Mouse (Mus musculus) forebrain, embryonic 15.5 days (tissue): Measurements from ENCODE around the gene Gm13090. TPM values are rescaled to one million over a fixed set of nuclear protein-coding genes. Genes with fewer than 3 reads are reported as not detected.

Experiments used
- ATAC-seq: fragments of 200-750 bp; cut with Nextera tagmentation; replicated peaks from 2 replicates; pipeline ENCODE4 v1.8.0; 2017; ENCODE audit warnings: mild to moderate bottlenecking, moderate TSS enrichment, moderate library complexity
- H3K27ac ChIP-seq: fragments of 300-500 bp; sonication (generic); replicated peaks from 2 replicates; pipeline ENCODE4 v1.5.1; 2015; ENCODE audit warnings: mild to moderate bottlenecking, inconsistent platforms
- H3K27me3 ChIP-seq: fragments of 300-500 bp; sonication (generic); 2 replicates; pipeline ENCODE4 v1.6.1; 2015; ENCODE audit warnings: inconsistent platforms
- H3K36me3 ChIP-seq: fragments of 300-500 bp; sonication (generic); 2 replicates; pipeline ENCODE4 v1.6.1; 2015; ENCODE audit warnings: mild to moderate bottlenecking, inconsistent platforms
- H3K4me1 ChIP-seq: fragments of 300-500 bp; sonication (generic); 2 replicates; pipeline ENCODE4 v1.6.1; 2015; ENCODE audit warnings: inconsistent platforms
- H3K4me2 ChIP-seq: fragments of 300-500 bp; sonication (generic); replicated peaks from 2 replicates; pipeline ENCODE4 v1.6.1; 2015; ENCODE audit warnings: mild to moderate bottlenecking, inconsistent platforms
- H3K4me3 ChIP-seq: fragments of 300-500 bp; sonication (generic); 2 replicates; pipeline ENCODE4 v1.5.1; 2015; ENCODE audit warnings: mild to moderate bottlenecking, inconsistent platforms
- H3K9ac ChIP-seq: fragments of 300-500 bp; sonication (generic); replicated peaks from 2 replicates; pipeline ENCODE4 v1.6.1; 2015; ENCODE audit warnings: mild to moderate bottlenecking, inconsistent platforms
- H3K9me3 ChIP-seq: fragments of 300-500 bp; sonication (generic); 2 replicates; pipeline ENCODE4 v1.6.1; 2016; ENCODE audit warnings: inconsistent platforms
- WGBS: fragments of 180-500 bp; shearing (Covaris S2); methylation state at CpG from one replicate; pipeline ENCODE4 v1.1.7; 2015; ENCODE audit warnings: mixed read lengths; 5-methylcytosine and 5-hydroxymethylcytosine counted together
- polyA plus RNA-seq: library from polyadenylated mRNA; unstranded; fragments of >200 nt; fragmentation: Nextera tagmentation; extraction: Ambion mirVana; gene quantifications from 2 replicates; pipeline ENCODE4 v1.2.1, GENCODE M21; 2015

The Gm13090 gene
- polyA plus RNA-seq, 1 experiment from 2014 or later: 0.24 TPM

DNA sequence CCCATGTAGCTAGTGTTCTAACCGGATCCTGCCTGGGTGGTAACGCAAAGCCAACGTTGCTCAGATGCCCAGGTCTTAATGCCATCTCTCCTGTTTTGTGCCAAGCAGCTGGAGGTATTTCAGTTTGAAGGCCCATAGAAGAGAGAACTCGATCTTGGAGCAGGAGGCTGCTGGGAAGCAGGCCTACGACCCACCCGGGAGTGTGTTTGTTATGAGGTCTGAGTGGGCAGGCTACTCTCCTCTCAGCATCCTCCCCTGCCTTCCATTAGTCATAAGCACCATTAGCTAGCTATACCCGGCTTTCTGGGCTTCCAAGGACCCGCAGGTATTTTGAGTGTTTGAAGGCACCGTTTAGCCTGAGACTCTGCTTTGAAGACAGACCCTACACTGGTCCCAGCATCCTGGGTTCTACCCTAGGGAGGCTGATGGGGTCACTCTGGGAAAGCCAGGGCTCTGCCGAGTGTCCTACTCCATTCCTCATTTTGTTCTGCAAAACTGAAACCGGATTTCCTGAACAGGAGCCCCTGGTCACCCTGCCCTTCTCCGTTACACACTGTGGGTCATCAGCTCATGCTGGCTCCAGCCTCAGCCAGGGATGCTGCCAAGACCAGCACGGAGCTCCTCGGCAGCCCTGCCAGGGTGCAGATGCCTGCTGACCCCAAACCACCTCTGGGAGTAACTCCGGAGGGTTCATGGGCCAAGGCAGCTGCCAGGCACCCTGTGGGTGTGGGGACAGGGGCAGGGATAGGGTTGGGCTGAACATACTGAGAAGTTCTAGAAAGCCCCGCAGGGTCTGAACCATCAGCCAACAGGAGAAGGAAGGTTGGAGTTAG, 40.6 kb downstream of the Gm13090 start:
- Histone ChIP-seq H3K27me3 (no peaks in the 10 kb centered on the region), H3K4me1 (peaks cover 54% of the 10 kb centered on the region), H3K27ac (peak overlapping the region; percentile 100), H3K36me3 (no peaks in the 10 kb centered on the region), H3K9ac (peak overlapping the region; percentile 86), H3K4me2 (peak overlapping the region; percentile 72), H3K4me3 (peak overlapping the region; percentile 64), H3K9me3 (no peaks in the 10 kb centered on the region)
- ATAC-seq: no peak
- 60% methylated on average over 16 of the region's 16 CpGs for WGBS

DNA sequence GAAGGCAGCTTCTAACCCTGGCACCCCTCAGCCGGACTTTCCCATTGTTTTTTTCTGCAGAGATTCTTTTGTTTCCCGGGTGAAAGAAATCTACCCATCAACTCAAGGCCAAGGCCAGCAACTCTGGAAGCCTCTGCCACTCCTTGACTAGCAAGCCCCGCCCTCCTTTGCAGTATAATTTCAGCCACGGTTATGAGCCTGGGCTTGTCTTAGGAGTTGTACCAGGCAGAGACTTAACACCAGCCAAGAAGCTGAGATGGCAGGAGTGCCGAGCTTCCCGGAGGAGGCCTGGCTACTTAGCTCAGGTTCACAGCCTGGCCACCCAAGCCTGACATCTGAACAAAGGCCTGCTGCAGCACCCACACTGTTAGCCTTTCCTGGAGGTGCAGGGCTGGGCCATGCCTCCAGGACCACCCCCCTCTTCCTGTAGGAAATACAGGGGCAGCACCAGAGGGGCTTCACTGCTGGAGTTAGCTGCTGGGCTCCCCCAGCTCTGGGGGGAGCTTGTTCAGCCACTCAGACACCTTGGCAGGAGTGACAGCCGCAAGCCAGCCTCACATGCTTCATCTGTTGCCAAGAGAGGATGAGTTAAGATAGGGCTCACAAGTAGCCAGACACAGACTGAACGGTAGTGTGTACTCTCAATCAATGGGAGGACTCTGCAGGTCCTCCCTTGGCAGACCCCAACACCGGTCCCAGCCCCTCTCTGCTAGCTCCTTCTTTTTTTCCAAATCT, 41.6 kb downstream of the Gm13090 start:
- ATAC-seq: no peak
- Histone ChIP-seq H3K9me3 (no peaks in the 10 kb centered on the region), H3K4me1 (peaks cover 47% of the 10 kb centered on the region), H3K27me3 (no peaks in the 10 kb centered on the region), H3K4me2 (no peak overlapping the region), H3K36me3 (no peaks in the 10 kb centered on the region), H3K9ac (no peak overlapping the region), H3K4me3 (no peak overlapping the region), H3K27ac (peak overlapping the region; percentile 100)
- 48% methylated on average over 9 of the region's 9 CpGs for WGBS

DNA sequence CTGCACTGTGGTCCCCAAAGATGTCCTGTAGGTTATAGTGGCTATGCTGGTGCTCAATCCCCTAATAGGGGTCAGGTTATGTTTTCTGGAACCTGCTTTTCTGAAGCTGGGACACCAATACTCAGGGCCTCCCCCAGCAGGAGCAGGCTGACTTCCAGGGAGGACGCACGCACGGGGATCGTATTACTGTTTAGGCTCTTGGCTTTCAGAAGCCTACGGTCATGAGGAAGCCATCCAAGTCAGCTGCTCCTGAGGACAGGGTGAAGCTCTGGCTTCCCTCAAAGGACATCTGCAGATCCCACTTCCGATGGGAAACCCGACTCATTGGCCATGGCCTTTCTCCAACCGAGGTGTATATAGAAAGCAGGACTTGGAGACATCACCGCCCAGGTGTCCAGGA, 43.1 kb downstream of the Gm13090 start:
- no peak overlapping the region for H3K4me2 ChIP-seq
- H3K9me3 ChIP-seq: no peaks in the 10 kb centered on the region
- H3K36me3 ChIP-seq: no peaks in the 10 kb centered on the region
- 86% methylated on average over 9 of the region's 9 CpGs for WGBS
- H3K9ac ChIP-seq: no peak overlapping the region
- no peak for ATAC-seq
- H3K27ac ChIP-seq: no peak overlapping the region
- peaks cover 32% of the 10 kb centered on the region for H3K4me1 ChIP-seq
- no peak overlapping the region for H3K4me3 ChIP-seq
- no peaks in the 10 kb centered on the region for H3K27me3 ChIP-seq

DNA sequence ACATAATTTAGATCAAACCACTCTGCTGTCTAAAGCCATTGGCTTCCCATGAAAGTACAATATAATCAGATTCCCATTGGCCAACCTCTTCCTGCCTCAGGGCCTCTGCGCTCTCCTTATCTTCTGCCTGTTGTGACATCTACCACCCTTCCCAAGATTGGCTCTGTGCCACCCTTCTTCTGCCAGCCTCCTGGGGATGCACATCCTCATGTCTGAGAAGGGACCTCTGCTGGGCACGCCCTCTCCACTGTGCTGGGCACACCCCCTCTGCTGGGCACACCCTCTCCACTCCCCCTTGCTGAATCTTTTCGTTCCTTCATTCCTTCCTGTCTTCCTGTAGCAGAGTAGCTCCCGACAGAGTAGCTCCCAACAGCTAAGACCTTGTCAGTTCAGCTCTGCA, 44.4 kb downstream of the Gm13090 start:
- no peaks in the 10 kb centered on the region for H3K9me3 ChIP-seq
- no peaks in the 10 kb centered on the region for H3K27me3 ChIP-seq
- no peaks in the 10 kb centered on the region for H3K36me3 ChIP-seq
- peaks cover 36% of the 10 kb centered on the region for H3K4me1 ChIP-seq
- WGBS: 67% methylated on average over 4 of the region's 4 CpGs
- H3K4me2 ChIP-seq: no peak overlapping the region
- no peak overlapping the region for H3K27ac ChIP-seq
- ATAC-seq: no peak
- H3K4me3 ChIP-seq: no peak overlapping the region
- no peak overlapping the region for H3K9ac ChIP-seq

DNA sequence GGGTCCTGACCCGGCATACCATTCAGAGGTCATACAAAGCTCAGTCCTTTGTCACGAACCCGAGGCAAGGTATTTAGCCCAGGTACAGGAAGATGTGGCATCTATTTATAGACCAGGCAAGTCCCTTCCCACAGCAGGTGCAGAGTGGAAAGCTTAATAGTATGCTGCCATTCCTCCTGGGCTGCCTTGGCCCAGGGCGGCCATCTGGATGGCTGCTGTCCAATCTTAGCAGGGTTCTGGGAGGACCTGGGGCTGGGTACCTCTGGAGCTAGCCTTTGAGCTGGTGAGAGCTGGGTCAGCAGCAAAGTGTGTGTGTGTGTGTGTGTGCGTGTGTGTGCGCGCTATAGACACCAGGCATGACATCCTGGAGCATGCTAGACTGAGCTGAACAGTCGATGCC, 46.1 kb downstream of the Gm13090 start:
- Histone ChIP-seq H3K4me2 (no peak overlapping the region), H3K9ac (no peak overlapping the region), H3K36me3 (no peaks in the 10 kb centered on the region), H3K27me3 (no peaks in the 10 kb centered on the region), H3K9me3 (no peaks in the 10 kb centered on the region), H3K27ac (no peak overlapping the region), H3K4me1 (peaks cover 41% of the 10 kb centered on the region), H3K4me3 (no peak overlapping the region)
- no peak for ATAC-seq
- 84% methylated on average over 8 of the region's 8 CpGs for WGBS

DNA sequence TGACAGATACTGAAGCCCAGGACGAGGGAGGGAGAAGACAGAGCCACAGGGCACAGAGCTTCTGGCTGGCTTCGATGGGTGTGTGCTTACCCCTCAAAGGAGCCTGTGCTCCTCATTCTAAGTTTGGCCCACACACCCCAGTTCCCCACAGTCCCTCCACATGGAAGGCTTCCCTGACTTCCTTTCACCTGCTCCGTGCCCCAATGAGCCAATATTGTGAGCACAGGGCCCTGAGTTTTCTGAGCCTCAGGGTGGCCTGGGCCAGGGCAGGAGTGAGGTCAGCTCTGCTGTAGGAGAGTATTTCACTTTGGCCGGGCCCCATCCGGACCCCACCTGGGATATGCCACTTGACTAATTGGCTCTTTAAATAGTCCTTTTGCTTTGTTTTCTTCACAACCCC, 48.3 kb downstream of the Gm13090 start:
- 42% methylated on average over 5 of the region's 5 CpGs for WGBS
- Histone ChIP-seq H3K4me1 (peaks cover 44% of the 10 kb centered on the region), H3K4me3 (no peak overlapping the region), H3K4me2 (no peak overlapping the region), H3K9me3 (no peaks in the 10 kb centered on the region), H3K27me3 (no peaks in the 10 kb centered on the region), H3K9ac (no peak overlapping the region), H3K27ac (peak overlapping the region; percentile 95), H3K36me3 (no peaks in the 10 kb centered on the region)
- no peak for ATAC-seq

DNA sequence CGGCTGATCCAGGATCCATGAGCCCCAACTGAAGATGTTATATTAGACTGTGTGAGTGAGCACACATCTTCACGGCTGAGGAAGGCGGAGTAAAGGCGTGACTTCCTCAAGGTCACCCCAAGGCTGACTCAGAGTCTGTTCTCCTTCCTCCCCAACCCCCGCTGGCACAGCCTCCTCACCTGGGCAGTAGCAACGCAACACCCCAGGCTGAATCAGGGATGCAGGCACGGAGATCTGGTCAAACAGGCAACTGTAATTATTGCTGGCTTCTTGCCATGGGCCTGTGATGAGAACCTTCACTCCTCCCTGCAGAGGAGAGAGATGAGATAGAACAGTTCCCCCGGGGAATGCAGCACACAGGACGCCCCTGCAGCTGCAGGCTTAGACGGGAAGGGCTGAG, 48.8 kb downstream of the Gm13090 start:
- peak overlapping the region; percentile 14; the same call in 1 of the 2 replicates for H3K4me2 ChIP-seq
- ATAC-seq: no peak
- H3K27me3 ChIP-seq: no peaks in the 10 kb centered on the region
- peak overlapping the region; percentile 95 for H3K27ac ChIP-seq
- H3K4me1 ChIP-seq: peaks cover 44% of the 10 kb centered on the region
- H3K4me3 ChIP-seq: no peak overlapping the region
- no peaks in the 10 kb centered on the region for H3K9me3 ChIP-seq
- 23% methylated on average over 10 of the region's 10 CpGs for WGBS
- H3K36me3 ChIP-seq: no peaks in the 10 kb centered on the region
- H3K9ac ChIP-seq: 0 out of 2 replicates have a peak overlapping the region, but pooled peaks have one; percentile 18

DNA sequence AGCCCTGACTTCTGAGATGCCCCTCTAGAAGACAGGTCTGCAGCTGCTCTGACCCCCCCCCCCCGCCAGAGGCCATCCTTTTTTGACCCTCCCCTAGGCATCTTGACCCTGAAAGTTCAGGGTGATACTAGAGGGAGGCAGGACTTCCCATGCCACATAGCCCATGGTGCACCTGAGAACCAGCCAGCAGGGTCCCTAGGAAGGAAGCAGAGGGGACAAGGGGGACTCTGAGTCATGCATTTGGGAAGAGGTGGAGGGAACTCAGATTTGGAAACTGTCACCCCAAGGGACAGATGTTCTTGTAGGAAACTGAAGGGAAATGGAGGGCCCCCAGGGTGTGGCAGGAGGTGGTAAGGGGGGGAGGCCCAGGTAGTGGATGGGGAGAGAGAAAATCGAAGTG, 49.2 kb downstream of the Gm13090 start:
- 13% methylated on average over 2 of the region's 2 CpGs for WGBS
- H3K27ac ChIP-seq: peak overlapping the region; percentile 95
- peak overlapping the region; percentile 18 for H3K9ac ChIP-seq
- no peak overlapping the region; the same call in 1 of the 2 replicates for H3K4me3 ChIP-seq
- no peaks in the 10 kb centered on the region for H3K9me3 ChIP-seq
- H3K27me3 ChIP-seq: no peaks in the 10 kb centered on the region
- peaks cover 44% of the 10 kb centered on the region for H3K4me1 ChIP-seq
- no peaks in the 10 kb centered on the region for H3K36me3 ChIP-seq
- no peak for ATAC-seq
- H3K4me2 ChIP-seq: peak overlapping the region; percentile 63; the same call in 1 of the 2 replicates

DNA sequence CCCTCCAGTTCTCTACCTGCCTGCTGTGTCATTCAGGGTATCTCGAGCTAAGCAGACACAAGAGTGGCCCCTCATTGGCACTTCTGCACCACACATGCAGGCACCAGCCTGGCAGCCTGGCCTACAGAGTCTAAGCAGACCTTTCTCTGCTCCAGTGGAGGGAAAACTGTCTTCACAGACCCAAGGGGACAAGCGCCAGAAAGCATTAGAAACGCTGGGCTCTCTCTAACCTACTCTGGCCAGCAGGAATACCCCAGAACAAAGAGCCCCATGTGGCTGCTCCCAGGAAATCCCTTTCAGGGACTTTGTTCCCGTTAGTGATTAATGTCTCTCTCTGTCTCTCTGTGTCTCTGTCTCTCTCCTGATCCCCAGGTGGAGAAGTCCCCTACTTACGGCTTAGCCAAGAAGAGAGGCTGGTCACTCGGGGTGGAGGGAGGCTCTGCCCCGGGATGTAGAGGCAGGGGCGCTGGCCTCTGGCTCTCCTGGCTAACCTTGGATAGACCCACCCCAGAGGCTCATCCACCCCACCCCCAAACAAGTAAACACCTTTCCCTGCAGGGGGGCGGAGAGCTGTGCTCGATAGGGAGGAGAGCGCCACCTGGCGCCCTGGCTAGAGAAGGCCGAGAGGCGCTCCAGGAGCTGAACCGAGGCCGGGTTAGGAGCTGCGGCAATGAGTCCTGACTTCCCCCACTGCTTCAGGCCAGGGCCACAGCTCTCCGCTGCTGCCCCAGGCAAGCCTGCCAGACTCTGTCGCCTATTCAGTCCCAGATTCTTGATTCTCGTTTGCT, 49.9 kb downstream of the Gm13090 start:
- ATAC-seq: peak; percentile 24
- H3K4me2 ChIP-seq: peak overlapping the region; percentile 63
- no peaks in the 10 kb centered on the region for H3K9me3 ChIP-seq
- peak overlapping the region; percentile 18 for H3K9ac ChIP-seq
- H3K27me3 ChIP-seq: no peaks in the 10 kb centered on the region
- no peaks in the 10 kb centered on the region for H3K36me3 ChIP-seq
- H3K4me3 ChIP-seq: peak overlapping the region; percentile 23; the same call in 1 of the 2 replicates
- WGBS: 3% methylated on average over 20 of the region's 20 CpGs
- H3K4me1 ChIP-seq: peaks cover 40% of the 10 kb centered on the region
- peak overlapping the region; percentile 95 for H3K27ac ChIP-seq

DNA sequence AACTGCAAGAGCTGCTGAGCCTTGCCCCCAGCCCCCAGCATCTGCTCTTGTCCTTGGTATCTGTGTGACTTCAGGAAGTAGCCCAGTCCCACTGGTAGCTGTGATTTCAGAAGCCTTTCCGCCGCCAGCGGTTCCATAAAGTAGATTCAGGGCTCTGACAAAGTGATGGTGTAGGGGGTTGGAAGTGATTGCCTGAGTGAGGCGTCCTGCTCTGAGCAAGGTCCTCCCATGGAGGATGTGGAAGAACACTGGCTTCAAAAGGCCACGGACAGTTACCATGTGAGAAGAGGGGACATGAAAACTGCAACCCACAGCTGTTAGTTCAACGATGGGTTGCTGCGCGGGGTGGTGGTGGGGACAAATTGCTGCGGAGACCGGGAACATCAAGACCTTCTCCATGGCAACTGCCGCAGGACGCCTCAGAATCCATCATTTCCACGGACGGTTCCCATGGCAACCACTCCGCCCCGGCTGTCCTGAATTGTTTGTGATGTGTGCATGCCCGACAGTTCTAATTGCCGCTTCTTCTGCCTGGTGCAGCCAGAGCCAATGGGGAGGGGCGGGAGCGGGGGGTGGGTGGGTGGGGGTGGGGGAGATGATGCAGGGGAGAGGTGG, 51.1 kb downstream of the Gm13090 start:
- H3K9ac ChIP-seq: 0 out of 2 replicates have a peak overlapping the region, but pooled peaks have one; percentile 18
- no peaks in the 10 kb centered on the region for H3K36me3 ChIP-seq
- ATAC-seq: peak; percentile 83
- peak overlapping the region; percentile 29 for H3K4me3 ChIP-seq
- H3K27ac ChIP-seq: peak overlapping the region; percentile 95
- whole genome bisulfite sequencing: 2% methylated on average over 19 of the region's 20 CpGs
- peaks cover 40% of the 10 kb centered on the region for H3K4me1 ChIP-seq
- no peaks in the 10 kb centered on the region for H3K9me3 ChIP-seq
- peak overlapping the region; percentile 63 for H3K4me2 ChIP-seq
- no peaks in the 10 kb centered on the region for H3K27me3 ChIP-seq
